Mouse (Mus musculus) neutrophil, adult 5-6 weeks (primary cell): ENCODE measurements around the gene Tas2r143. TPM values are rescaled to one million over a fixed set of nuclear protein-coding genes. Genes with fewer than 3 reads are reported as not detected.

Experiments used
- ATAC-seq: fragments of 151-379, 151-347 bp; 2 replicates; pipeline ENCODE4 v1.8.0; 2017; ENCODE audit warnings: mild to moderate bottlenecking, moderate TSS enrichment; ENCODE audit not compliant: insufficient number of reproducible peaks, poor library complexity, low FRiP score, severe bottlenecking; ENCODE audit errors: extremely low read depth
- total RNA-seq: library from RNA; stranded (forward); fragments of 200-1000 nt; gene quantifications from 2 replicates; pipeline ENCODE4 v1.2.3, GENCODE M21; 2017

Tas2r143 gene
- 7.2 and 12.5 TPM in 2 replicates for total RNA-seq

- no peak for ATAC-seq
Measured at GRCm38 (mm10) chr6:42399938-42400337, at the start of gene Tas2r143. TSS of gene Tas2r143 (plus strand) at chr6:42400238.

- ATAC-seq, result no peak
Measured at GRCm38 (mm10) chr6:42350968-42351775, 48.9 kb upstream of the Tas2r143 start.

GRCm38 (mm10) chr6:42351776-42352485 lies 48.1 kb upstream of the Tas2r143 start:
- ATAC-seq, result peak; percentile 9; the same call in 1 of the 2 replicates

- ATAC-seq, result no peak
Measured at GRCm38 (mm10) chr6:42352486-42352846, 47.6 kb upstream of the Tas2r143 start.

GRCm38 (mm10) chr6:42353180-42353579 lies 46.9 kb upstream of the Tas2r143 start:
- peak; percentile 57 for ATAC-seq

- ATAC-seq, result no peak
Measured at GRCm38 (mm10) chr6:42354076-42355019, 45.7 kb upstream of the Tas2r143 start.

DNA sequence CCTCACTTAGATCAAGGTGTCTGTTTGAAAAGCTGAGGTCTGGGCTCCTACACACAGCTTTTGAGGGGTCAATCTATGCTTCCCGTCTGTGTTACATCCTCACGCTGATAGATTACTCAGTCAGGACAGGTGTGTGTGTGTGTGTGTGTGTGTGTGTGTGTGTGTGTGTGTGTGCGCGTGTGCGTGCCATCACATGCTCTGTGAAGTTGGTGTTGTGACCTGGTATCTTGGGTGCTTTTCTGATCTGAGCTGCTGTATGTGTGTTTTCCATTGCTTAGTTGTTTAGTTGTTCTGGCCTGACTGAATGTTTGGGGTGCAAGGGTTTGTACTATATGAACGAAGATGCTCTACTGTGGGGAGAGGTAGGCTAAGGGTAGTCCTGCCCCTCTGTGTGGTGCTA lies 44.7 kb upstream of the Tas2r143 start:
- ATAC-seq, result no peak

DNA sequence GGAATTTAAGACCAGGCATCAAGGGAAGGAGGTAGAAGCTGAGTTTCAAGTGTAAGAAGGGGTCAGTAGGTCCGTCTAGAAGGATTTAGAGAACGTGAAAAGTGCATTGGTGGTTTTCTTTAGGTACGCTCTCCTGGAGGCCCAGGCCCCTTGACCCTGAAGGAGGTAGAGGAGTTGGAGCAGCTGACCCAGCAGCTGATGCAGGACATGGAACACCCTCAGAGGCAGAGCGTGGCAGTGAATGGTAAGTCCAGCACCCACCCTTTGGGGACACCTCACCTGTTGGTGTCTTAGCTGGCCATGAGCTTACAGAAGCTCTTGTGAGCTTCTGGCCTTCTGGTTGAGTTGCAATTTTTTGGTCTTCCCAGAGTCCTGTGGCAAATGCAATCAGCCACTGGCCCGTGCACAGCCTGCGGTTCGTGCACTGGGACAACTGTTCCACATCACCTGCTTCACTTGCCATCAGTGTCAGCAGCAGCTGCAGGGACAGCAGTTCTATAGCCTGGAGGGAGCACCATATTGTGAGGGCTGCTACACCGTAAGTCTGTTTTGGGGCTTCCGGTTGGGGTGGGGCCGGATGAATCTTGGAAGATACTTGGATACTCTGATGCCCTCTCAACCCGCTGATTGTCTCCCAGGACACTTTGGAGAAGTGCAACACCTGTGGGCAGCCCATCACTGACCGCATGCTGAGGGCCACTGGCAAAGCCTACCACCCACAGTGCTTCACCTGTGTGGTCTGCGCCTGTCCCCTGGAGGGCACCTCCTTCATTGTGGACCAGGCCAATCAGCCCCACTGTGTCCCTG lies 44.0 kb upstream of the Tas2r143 start:
- no peak for ATAC-seq

DNA sequence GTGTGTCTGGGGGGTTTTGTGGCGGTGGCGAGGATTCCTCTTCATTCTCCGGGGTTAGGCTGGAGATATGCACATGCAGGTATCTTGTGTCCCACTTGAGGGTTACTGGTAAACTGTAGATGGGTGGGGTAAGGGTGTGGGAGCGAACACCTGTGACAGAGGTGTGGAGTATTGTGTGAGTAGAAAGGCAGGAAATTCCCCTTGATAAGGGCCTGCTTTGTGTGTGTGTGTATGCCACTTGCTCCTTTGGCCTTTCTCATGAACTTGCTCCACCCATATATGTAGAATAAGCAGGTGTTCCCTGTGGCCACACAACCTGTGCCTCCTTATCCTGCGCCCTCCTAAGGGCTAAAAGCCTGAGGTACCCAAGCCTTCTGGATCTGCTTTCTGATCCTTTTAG lies 43.1 kb upstream of the Tas2r143 start:
- ATAC-seq, result no peak

- no peak for ATAC-seq
Measured at GRCm38 (mm10) chr6:42357901-42358300, 42.1 kb upstream of the Tas2r143 start.

DNA sequence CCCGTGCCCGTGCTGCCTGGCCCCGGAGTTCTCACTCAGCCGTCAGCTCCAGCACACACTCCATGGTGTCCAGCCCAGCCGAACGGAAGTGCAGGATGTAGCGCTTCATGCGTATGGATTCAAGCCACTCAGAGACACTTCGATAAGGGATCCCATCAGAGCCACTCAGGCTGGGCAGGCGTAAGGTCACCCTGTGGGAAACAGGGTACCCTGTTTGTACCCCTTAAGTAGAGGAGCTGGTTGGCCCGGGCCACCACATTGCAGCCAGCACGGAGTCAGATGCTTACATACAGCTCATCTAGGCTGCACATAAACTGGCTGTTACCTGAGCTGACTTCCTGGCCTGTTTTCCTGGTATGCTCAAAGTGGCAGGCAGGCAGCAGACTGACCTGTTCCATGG lies 41.1 kb upstream of the Tas2r143 start:
- ATAC-seq, result no peak

- ATAC-seq, result no peak
Measured at GRCm38 (mm10) chr6:42359364-42360147, 40.5 kb upstream of the Tas2r143 start.

- no peak for ATAC-seq
Measured at GRCm38 (mm10) chr6:42360231-42360840, 39.7 kb upstream of the Tas2r143 start.

DNA sequence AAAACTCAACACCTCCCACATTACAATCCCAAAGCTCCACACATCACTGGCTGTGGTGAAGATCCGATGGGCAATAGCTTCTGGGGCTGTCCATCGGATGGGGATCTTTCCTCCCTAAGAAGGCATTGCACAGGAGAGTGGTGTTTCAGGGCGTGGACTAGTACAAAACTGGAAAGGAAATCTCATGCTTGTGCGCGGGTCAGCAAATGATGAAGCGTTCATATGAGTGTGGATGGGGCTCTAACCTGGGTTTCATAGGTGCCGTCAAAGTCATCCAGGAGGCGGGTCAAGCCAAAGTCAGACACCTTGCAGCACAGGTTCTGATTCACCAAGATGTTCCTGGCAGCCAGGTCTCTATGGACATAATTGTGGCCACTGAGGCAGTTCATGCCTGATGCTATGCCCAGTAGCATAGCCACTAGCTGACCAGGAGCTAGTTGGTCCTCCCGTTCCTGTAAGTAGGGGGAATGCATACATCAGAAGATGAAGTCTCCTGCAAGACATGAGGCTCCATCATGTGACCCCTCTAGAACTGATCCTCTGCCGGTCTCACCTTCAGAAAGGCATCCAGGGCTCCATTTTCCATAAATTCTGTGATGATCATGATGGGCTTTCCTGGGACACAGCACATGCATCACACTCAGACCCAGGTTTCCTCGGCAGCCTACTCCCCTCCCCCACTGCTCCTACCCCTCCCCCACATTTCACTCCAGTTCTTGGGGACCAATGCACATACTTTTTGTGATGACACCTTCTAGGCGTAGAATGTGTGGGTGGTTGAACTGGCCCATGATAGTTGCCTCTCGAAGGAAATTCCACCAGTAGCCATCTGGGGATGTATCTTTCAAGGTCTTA lies 38.8 kb upstream of the Tas2r143 start:
- no peak for ATAC-seq

GRCm38 (mm10) chr6:42362074-42362473 lies 38.0 kb upstream of the Tas2r143 start:
- no peak for ATAC-seq

GRCm38 (mm10) chr6:42362497-42362896 lies 37.5 kb upstream of the Tas2r143 start:
- no peak for ATAC-seq

DNA sequence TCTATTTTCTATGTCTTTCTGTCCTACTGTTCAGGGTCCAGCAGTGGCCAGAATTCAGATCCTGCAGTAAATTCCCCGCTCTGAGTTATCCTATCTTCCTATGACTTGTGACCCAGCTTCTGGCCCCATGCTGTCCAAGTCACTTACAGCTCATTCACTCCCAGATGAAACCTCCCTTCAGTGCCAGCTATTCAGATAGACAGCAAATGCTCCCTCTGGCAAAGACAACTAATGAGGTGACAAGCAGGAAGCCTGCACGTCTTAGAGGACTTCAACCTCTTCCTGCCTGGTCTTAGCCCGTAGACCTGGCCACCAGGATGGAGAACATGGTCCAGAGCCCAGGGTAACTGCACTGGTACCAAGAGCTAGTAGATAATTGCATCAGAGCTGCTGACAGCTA lies 37.1 kb upstream of the Tas2r143 start:
- no peak for ATAC-seq
